ENCODE assay signal across 27 mouse cellular contexts in genomic region chr7:125527186-125527585, GRCm38 (mm10).
"Had no signal": no experiment of that assay in that cellular context is flagged by ENCODE, and none has a peak within 500 bp of the region (broad histone marks: within the 10 kb centered on the region; RNA-seq: fewer than 3 reads in every experiment).

No protein-coding gene starts in this region.

- ATAC-seq: forebrain, embryonic 13.5 days; forebrain, embryonic 14.5 days; forebrain, embryonic 15.5 days; forebrain, embryonic 16.5 days; forebrain, postnatal 0 days had no signal

- H3K9me3 ChIP-seq: embryonic facial prominence, embryonic 10.5 days; embryonic facial prominence, embryonic 12.5 days; embryonic facial prominence, embryonic 13.5 days; embryonic facial prominence, embryonic 15.5 days; forebrain, embryonic 10.5 days; forebrain, embryonic 12.5 days; forebrain, embryonic 13.5 days; forebrain, embryonic 15.5 days had no signal

- H3K27me3 ChIP-seq: embryonic facial prominence, embryonic 12.5 days; embryonic facial prominence, embryonic 13.5 days; embryonic facial prominence, embryonic 15.5 days; forebrain, embryonic 12.5 days; forebrain, embryonic 13.5 days; forebrain, embryonic 15.5 days had no signal

- H3K4me3 ChIP-seq: embryonic facial prominence, embryonic 10.5 days; embryonic facial prominence, embryonic 12.5 days; embryonic facial prominence, embryonic 13.5 days; embryonic facial prominence, embryonic 15.5 days; erythroblast, embryonic 14.5 days; forebrain, embryonic 10.5 days; forebrain, embryonic 12.5 days; forebrain, embryonic 13.5 days; forebrain, embryonic 15.5 days; gastrocnemius, adult 2 months; heart, adult 2 months had no signal

- DNase-seq: cerebellum, adult 2 months; cerebellum, adult 8-10 months; cerebellum, adult 9-10 months; cerebellum, adult 9-11 months; cerebellum, postnatal 10 days; cerebellum, postnatal 14 days; cerebellum, postnatal 25 days; cerebellum, postnatal 36 days; embryo, embryonic 11 days; forebrain, postnatal 0 days; gastrocnemius, adult 2 months; gastrocnemius, postnatal 10 days; gastrocnemius, postnatal 14 days; gastrocnemius, postnatal 25 days; gastrocnemius, postnatal 36 days; heart, adult 2 months had no signal

- H3K27ac ChIP-seq: embryonic facial prominence, embryonic 10.5 days; embryonic facial prominence, embryonic 12.5 days; embryonic facial prominence, embryonic 13.5 days; embryonic facial prominence, embryonic 15.5 days; forebrain, embryonic 10.5 days; forebrain, embryonic 12.5 days; forebrain, embryonic 13.5 days; forebrain, embryonic 15.5 days; gastrocnemius, adult 2 months; heart, adult 2 months had no signal

- H3K4me2 ChIP-seq: embryonic facial prominence, embryonic 12.5 days; embryonic facial prominence, embryonic 13.5 days; embryonic facial prominence, embryonic 15.5 days; forebrain, embryonic 12.5 days; forebrain, embryonic 13.5 days; forebrain, embryonic 15.5 days had no signal

- H3K36me3 ChIP-seq: embryonic facial prominence, embryonic 10.5 days; embryonic facial prominence, embryonic 12.5 days; embryonic facial prominence, embryonic 13.5 days; embryonic facial prominence, embryonic 15.5 days; forebrain, embryonic 10.5 days; forebrain, embryonic 12.5 days; forebrain, embryonic 15.5 days had no signal

- H3K4me1 ChIP-seq: embryonic facial prominence, embryonic 10.5 days; embryonic facial prominence, embryonic 12.5 days; embryonic facial prominence, embryonic 13.5 days; embryonic facial prominence, embryonic 15.5 days; forebrain, embryonic 10.5 days; forebrain, embryonic 12.5 days; forebrain, embryonic 13.5 days; forebrain, embryonic 15.5 days had no signal

- H3K9ac ChIP-seq: embryonic facial prominence, embryonic 12.5 days; embryonic facial prominence, embryonic 13.5 days; embryonic facial prominence, embryonic 15.5 days; forebrain, embryonic 12.5 days; forebrain, embryonic 13.5 days; forebrain, embryonic 15.5 days; forebrain, postnatal 0 days had no signal
